Mouse (Mus musculus) spleen, adult 12 weeks (tissue): Measurements from ENCODE around the gene Btbd35f3.
"Not testable (repeated sequence)": the region's sequence is repeated elsewhere in the genome, so short reads cannot be mapped to it uniquely, and the experiment has no call there.

Source experiments
- DNase-seq: peaks from one replicate; pipeline ENCODE4 v3.0.0; 2022; ENCODE audit warnings: low spot score

The Btbd35f3 gene

GRCm38 (mm10) chrX:4037374-4037773 is at the start of gene Btbd35f3:
Gene Btbd35f3 (plus strand): TSS chrX:4037674.
- DNase-seq, result not testable (repeated sequence)
